Mouse (Mus musculus) embryonic fibroblast, embryonic 13.5 days (primary cell): Measurements from ENCODE around the gene Nutm1.

Experiments used
- CTCF ChIP-seq: IDR thresholded peaks from 2 replicates; pipeline ENCODE4 v1.5.1; 2011; ENCODE audit warnings: mild to moderate bottlenecking, control low read depth, low read length, moderate library complexity, borderline replicate concordance; ENCODE audit not compliant: insufficient read depth
- POLR2A ChIP-seq: IDR thresholded peaks from 2 replicates; pipeline ENCODE4 v1.6.1; 2011; ENCODE audit warnings: low read depth, mild to moderate bottlenecking, control low read depth, low read length, moderate library complexity

- no peak for TF ChIP-seq POLR2A
- no peak for TF ChIP-seq CTCF
Measured at GRCm38 (mm10) chr2:112220880-112221279, 38.2 kb downstream of the Nutm1 start.
